9 mouse cellular contexts compared by ENCODE assay signal in genomic region chr12:79627351-79628120, GRCm38 (mm10).
DNase-seq lines count a peak whose midpoint lies in the region; ATAC-seq and TF ChIP-seq lines count a peak whose summit lies in the region.
"Had no signal": no experiment of that assay in that cellular context is flagged by ENCODE, and none has a peak within 500 bp of the region (broad histone marks: within the 10 kb centered on the region; RNA-seq: fewer than 3 reads in every experiment).

No protein-coding gene starts in this region.

- H3K27me3 ChIP-seq in kidney, embryonic 16.5 days (ENCODE audit: insufficient read depth, low read length), result no peaks in the 10 kb centered on the region
- no peaks in the 10 kb centered on the region for H3K27me3 ChIP-seq in CH12.LX (replicated peaks)
- no peaks in the 10 kb centered on the region for H3K27me3 ChIP-seq in liver, postnatal 0 days (ENCODE audit: insufficient read depth, low read length)
- H3K27me3 ChIP-seq: hindbrain, embryonic 15.5 days; megakaryocyte, embryonic 14.5 days had no signal

- H3K9ac ChIP-seq in kidney, embryonic 16.5 days (replicated peaks; ENCODE audit: low read length), result no peak overlapping the region
- peak overlapping the region; percentile 13; the same call in 1 of the 2 replicates for H3K9ac ChIP-seq in CH12.LX (ENCODE audit: insufficient read depth, low read depth)
- no peak overlapping the region for H3K9ac ChIP-seq in liver, postnatal 0 days (replicated peaks)
- H3K9ac ChIP-seq: hindbrain, embryonic 15.5 days had no signal

- no peak overlapping the region for H3K4me3 ChIP-seq in kidney, embryonic 16.5 days (ENCODE audit: low read length)
- H3K4me3 ChIP-seq in CH12.LX (replicated peaks in 1 of 3; ENCODE audit: low read depth in 2 of 3, low read length in 2 of 3, poor library complexity in 1 of 3), result no peak overlapping the region
- H3K4me3 ChIP-seq in cortical plate, adult 2 months (ENCODE audit: insufficient read depth, low read length), result no peak overlapping the region
- no peak overlapping the region for H3K4me3 ChIP-seq in liver, postnatal 0 days (ENCODE audit: low read depth, low read length)
- H3K4me3 ChIP-seq: hindbrain, embryonic 15.5 days; megakaryocyte, embryonic 14.5 days had no signal

- WGBS in kidney, embryonic 16.5 days, result 68% methylated on average over 4 of the region's 4 CpGs
- WGBS in liver, postnatal 0 days (ENCODE audit: insufficient replicate concordance), result 39% methylated on average over 4 of the region's 4 CpGs

- DNase-seq in kidney, postnatal 14 days, result no peak
- DNase-seq in CH12.LX (ENCODE audit: extremely low read depth), result no peak
- DNase-seq in liver, postnatal 0 days, result no peak
- DNase-seq in cerebellum, adult 18-20 months, result no peak
- DNase-seq in gastrocnemius, adult 8-10 months (ENCODE audit: low spot score in 2 of 2), result no peak

- no peaks in the 10 kb centered on the region for H3K36me3 ChIP-seq in kidney, embryonic 16.5 days (ENCODE audit: insufficient read depth, low read length)
- no peaks in the 10 kb centered on the region for H3K36me3 ChIP-seq in CH12.LX (replicated peaks in 1 of 2; ENCODE audit: control insufficient read depth in 1 of 2, insufficient read depth in 1 of 2, low read length in 1 of 2)
- no peaks in the 10 kb centered on the region for H3K36me3 ChIP-seq in liver, postnatal 0 days (replicated peaks; ENCODE audit: insufficient read depth, low read length)
- H3K36me3 ChIP-seq: hindbrain, embryonic 15.5 days had no signal

- H3K4me2 ChIP-seq in kidney, embryonic 16.5 days (replicated peaks; ENCODE audit: low read depth, low read length), result no peak overlapping the region
- H3K4me2 ChIP-seq in CH12.LX (ENCODE audit: insufficient read depth, low read depth, poor library complexity, severe bottlenecking), result peak overlapping the region; percentile 65
- no peak overlapping the region for H3K4me2 ChIP-seq in liver, postnatal 0 days (ENCODE audit: low read depth, low read length)
- H3K4me2 ChIP-seq: hindbrain, embryonic 15.5 days had no signal

- no peak for TF ChIP-seq RAD21 in CH12.LX (IDR thresholded peaks at IDR 0.05; ENCODE audit: low read depth, low read length)

- ATAC-seq in kidney, embryonic 16.5 days (ENCODE audit: low FRiP score, low TSS enrichment), result no peak
- no peak for ATAC-seq in liver, postnatal 0 days

- TF ChIP-seq POLR2A in CH12.LX (IDR thresholded peaks at IDR 0.05; ENCODE audit: low read depth, low read length), result no peak
- TF ChIP-seq POLR2A in cortical plate, adult 2 months (IDR thresholded peaks at IDR 0.05; ENCODE audit: extremely low read depth, insufficient read depth, low read length), result no peak

- in situ Hi-C loops in CH12.LX (cut with MboI; ENCODE audit: low pct_ligation_motif_present, low pct_unique_long_range_greater_than_20kb, low sequenced_read_pairs), result no loop called here

- peaks cover 21% of the 10 kb centered on the region for H3K4me1 ChIP-seq in kidney, embryonic 16.5 days (ENCODE audit: insufficient read depth, low read length)
- H3K4me1 ChIP-seq in CH12.LX (ENCODE audit: control insufficient read depth in 1 of 2, insufficient read depth in 2 of 2), result peaks cover 48 to 92% of the 10 kb centered on the region in 2 experiments
- H3K4me1 ChIP-seq in cortical plate, adult 2 months (ENCODE audit: control insufficient read depth, insufficient read depth, low read length), result no peaks in the 10 kb centered on the region; the same call in 1 of the 2 replicates
- H3K4me1 ChIP-seq in liver, postnatal 0 days (ENCODE audit: insufficient read depth), result peaks cover 12% of the 10 kb centered on the region

- peak overlapping the region; percentile 45; the same call in 1 of the 2 replicates for H3K27ac ChIP-seq in kidney, embryonic 16.5 days (ENCODE audit: low read length)
- peak overlapping the region; percentile 90 for H3K27ac ChIP-seq in CH12.LX (ENCODE audit: insufficient read depth, low read depth)
- peak overlapping the region; percentile 57; the same call in 1 of the 2 replicates for H3K27ac ChIP-seq in cortical plate, adult 2 months (ENCODE audit: insufficient read depth, low read length)
- peak overlapping the region; percentile 60 for H3K27ac ChIP-seq in liver, postnatal 0 days (ENCODE audit: low read depth)
- H3K27ac ChIP-seq: hindbrain, embryonic 15.5 days had no signal

- dilution Hi-C loops in CH12.LX (cut with MboI; ENCODE audit: extremely low pct_ligation_motif_present, extremely low pct_unique_long_range_greater_than_20kb, low sequenced_read_pairs), result no loop called here

- no peak for TF ChIP-seq CTCF in CH12.LX (conservative IDR thresholded peaks at IDR 0.05 in 1 of 2, IDR thresholded peaks at IDR 0.05 in 1 of 2; ENCODE audit: low read depth in 2 of 2, low read length in 2 of 2)
- TF ChIP-seq CTCF in cortical plate, adult 2 months (IDR thresholded peaks at IDR 0.05; ENCODE audit: extremely low read depth, insufficient read depth, low read length), result no peak
- no peak for TF ChIP-seq CTCF in liver, postnatal 0 days (IDR thresholded peaks at IDR 0.05; ENCODE audit: low read depth)

- peak; percentile 45 for TF ChIP-seq EP300 in CH12.LX (IDR thresholded peaks at IDR 0.05; ENCODE audit: low read length)
- no peak for TF ChIP-seq EP300 in liver, postnatal 0 days (IDR thresholded peaks at IDR 0.05; ENCODE audit: low read depth)

- no peaks in the 10 kb centered on the region for H3K9me3 ChIP-seq in kidney, embryonic 16.5 days (ENCODE audit: low read length)
- no peaks in the 10 kb centered on the region for H3K9me3 ChIP-seq in CH12.LX (replicated peaks; ENCODE audit: low read length)
- H3K9me3 ChIP-seq in liver, postnatal 0 days (ENCODE audit: low read length), result no peaks in the 10 kb centered on the region
- H3K9me3 ChIP-seq: hindbrain, embryonic 15.5 days; megakaryocyte, embryonic 14.5 days had no signal

- H3K79me2 ChIP-seq in CH12.LX (replicated peaks; ENCODE audit: control insufficient read depth, extremely low read depth, insufficient read depth, poor library complexity, severe bottlenecking), result peaks cover 4% of the 10 kb centered on the region; the same call in 1 of the 2 replicates

TF ChIP-seq in CH12.LX, 34 proteins besides CTCF, POLR2A, EP300 and RAD21:
- TF ChIP-seq SMC3 (IDR thresholded peaks at IDR 0.05; ENCODE audit: low read depth, low read length) (no peak), ZMIZ1 (IDR thresholded peaks at IDR 0.05; ENCODE audit: low read depth, low read length) (no peak), RCOR1 (conservative IDR thresholded peaks at IDR 0.05; ENCODE audit: low read depth, low read length) (no peak), MAX (IDR thresholded peaks at IDR 0.05; ENCODE audit: low read length) (peak; percentile 63), MYC (IDR thresholded peaks at IDR 0.05; ENCODE audit: low read depth, low read length) (peak; percentile 73), MXI1 (IDR thresholded peaks at IDR 0.05; ENCODE audit: low read depth, low read length) (0 out of 2 replicates have a peak, but pooled peaks have one; percentile 37), MEF2A (IDR thresholded peaks at IDR 0.05; ENCODE audit: borderline replicate concordance, low read depth, low read length) (peak; percentile 11; the same call in 1 of the 2 replicates), ETS1 (conservative IDR thresholded peaks at IDR 0.05; ENCODE audit: low read depth, low read length) (no peak), ZKSCAN1 (IDR thresholded peaks at IDR 0.05; ENCODE audit: borderline replicate concordance, low read depth, low read length) (no peak), MAZ (IDR thresholded peaks at IDR 0.05; ENCODE audit: low read depth, low read length) (0 out of 2 replicates have a peak, but pooled peaks have one; percentile 40), NRF1 (IDR thresholded peaks at IDR 0.05; ENCODE audit: low read depth, low read length) (no peak), BHLHE40 (IDR thresholded peaks at IDR 0.05; ENCODE audit: low read depth, low read length) (peak; percentile 42; the same call in 1 of the 2 replicates), CHD2 (IDR thresholded peaks at IDR 0.05; ENCODE audit: low read length) (no peak), KAT2A (IDR thresholded peaks at IDR 0.05; ENCODE audit: insufficient replicate concordance, low read length) (0 out of 2 replicates have a peak, but pooled peaks have one; percentile 10), CHD1 (IDR thresholded peaks at IDR 0.05; ENCODE audit: low read depth, low read length) (peak; percentile 56; the same call in 1 of the 2 replicates), ZNF384 (IDR thresholded peaks at IDR 0.05; ENCODE audit: low read depth, low read length) (peak; percentile 17; the same call in 1 of the 2 replicates), NELFE (IDR thresholded peaks at IDR 0.05; ENCODE audit: low read depth, low read length) (no peak), SIN3A (IDR thresholded peaks at IDR 0.05; ENCODE audit: low read length) (0 out of 2 replicates have a peak, but pooled peaks have one; percentile 49), TCF12 (IDR thresholded peaks at IDR 0.05; ENCODE audit: low read depth, low read length) (0 out of 2 replicates have a peak, but pooled peaks have one; percentile 19)
